Mouse (Mus musculus) neural tube, embryonic 10.5 days (tissue): Measurements from ENCODE around the gene Ethe1.

Experiments used
- DNase-seq: peaks from one replicate; pipeline ENCODE4 v3.0.0-alpha.2; 2017; ENCODE audit warnings: low spot score; ENCODE audit errors: extremely low spot score

Ethe1 gene

GRCm38 (mm10) chr7:24587330-24588105 lies at the start of gene Ethe1, which contains the start of gene Zfp575:
TSS of gene Ethe1 (plus strand) at chr7:24587543.
TSS of gene Zfp575 (minus strand) at chr7:24587641.
- peak; percentile 75 for DNase-seq

DNA sequence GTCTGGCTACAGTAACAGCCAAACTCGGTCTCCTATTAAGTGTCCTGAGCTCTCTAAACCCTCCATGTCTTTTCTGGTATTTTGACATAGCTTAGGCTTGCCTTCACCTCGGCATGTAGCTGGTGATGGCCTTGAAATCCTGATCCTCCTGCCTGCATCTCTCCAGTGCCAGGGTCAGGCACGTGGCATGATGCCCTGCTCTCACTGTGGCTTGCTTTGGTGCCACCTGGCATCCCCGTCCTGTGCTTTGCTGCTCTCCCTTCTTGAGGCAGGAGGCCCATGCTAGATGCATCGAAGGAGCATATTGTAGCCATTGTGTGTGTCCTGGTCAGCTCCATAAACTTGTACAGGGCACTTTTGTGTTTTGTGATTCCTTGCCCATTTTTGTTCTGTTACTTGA lies 49.8 kb upstream of the Ethe1 start:
- no peak for DNase-seq

- DNase-seq: no peak
Observed at GRCm38 (mm10) chr7:24538154-24538553, 49.2 kb upstream of the Ethe1 start.

DNA sequence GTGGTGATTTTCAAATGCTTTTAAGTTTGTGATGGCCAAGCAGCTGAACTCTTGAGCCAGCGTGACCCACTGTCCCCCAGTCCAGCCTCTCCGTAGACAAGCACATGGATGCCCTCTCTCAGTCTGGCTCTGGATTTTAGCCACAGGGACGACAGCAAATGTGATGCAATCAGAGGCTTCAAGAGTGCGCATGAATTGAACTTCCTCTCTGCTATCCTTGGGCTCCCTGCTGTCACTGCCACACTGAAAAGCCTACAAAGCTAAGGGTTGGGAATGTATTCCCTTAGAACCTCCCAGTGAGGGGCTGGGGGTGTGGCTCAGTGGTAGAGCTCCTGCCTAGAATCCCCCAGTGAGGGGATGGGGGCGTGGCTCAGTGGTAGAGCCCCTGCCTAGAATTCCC lies 48.6 kb upstream of the Ethe1 start:
- DNase-seq: no peak

DNA sequence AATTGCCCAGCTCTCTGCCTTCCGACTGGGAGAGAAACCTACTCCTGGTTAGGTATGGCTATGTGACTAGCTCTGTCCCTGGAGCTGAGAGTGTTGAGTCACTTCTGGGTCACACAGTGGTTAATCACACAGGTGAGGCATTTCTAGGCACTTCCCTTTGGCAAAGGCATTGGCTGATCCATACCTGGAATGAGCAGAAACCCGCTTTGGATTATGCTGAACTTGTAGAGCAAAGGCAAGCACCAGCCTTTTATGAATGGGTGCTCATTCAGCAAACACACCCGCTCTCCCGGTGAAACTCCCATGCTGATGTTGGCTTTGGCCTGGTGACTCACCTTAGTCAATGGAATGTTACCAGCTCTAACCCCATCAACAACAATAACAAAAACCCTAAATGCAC lies 47.7 kb upstream of the Ethe1 start:
- DNase-seq: no peak

DNA sequence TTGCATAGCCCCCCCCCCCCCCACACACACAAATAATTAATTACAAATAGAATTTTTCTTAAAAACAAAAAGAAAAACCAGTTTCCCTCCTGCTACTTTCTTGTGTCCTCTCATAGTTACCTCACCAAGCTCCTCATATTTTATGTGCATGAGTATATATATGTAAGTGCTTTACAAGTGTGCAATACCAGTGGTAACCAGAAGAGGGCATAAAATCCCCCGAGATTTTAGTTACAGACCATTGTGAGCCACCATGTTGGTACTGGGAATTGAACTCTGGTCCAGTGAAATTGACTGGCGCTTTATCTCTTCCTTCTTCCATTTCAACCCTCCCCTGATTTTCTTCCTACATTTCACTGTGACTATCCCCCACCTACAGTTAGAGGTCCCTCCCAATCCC lies 42.8 kb upstream of the Ethe1 start:
- no peak for DNase-seq

GRCm38 (mm10) chr7:24546068-24546614 lies 41.2 kb upstream of the Ethe1 start, which contains the start of the genes Pinlyp and Xrcc1:
TSS of gene Pinlyp (minus strand) at chr7:24546118.
TSS of gene Xrcc1 (plus strand) at chr7:24546289.
- peak; percentile 21 for DNase-seq

DNA sequence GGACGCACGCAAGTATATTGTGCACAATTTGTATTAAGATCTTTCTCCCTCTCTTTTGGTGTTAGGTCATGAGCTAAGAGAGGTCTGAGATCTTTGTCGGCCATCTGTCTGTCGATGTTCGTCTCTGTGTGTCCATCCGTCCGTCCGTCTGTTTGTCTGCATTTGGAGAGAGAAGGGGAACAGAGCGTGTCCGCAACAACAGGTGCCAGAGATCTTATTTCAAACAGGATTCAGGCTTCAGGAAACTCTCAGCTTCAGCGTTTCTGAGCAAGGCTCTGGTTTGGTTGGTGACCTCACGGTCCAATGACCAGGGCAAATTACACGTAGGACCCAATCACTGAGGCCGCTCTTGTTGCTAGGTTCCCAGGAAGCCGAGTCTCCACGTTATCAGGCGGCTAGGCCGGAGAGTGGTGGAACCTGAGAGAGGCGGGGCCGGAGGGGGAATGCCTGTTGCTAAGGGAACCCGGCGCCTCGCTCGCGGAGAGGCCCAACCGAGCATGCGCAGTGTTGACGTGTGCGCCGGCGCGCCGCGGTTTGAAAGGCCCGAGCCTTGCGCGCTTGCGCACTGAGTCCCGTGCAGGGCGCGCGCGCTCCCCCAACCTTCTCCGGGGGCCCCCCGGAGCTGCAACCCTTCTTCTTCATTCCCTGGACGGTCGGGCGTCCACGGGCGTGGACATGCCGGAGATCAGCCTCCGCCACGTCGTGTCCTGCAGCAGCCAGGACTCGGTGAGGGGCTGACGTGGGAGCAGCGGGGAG lies 40.5 kb upstream of the Ethe1 start:
- DNase-seq: peak; percentile 99

- DNase-seq: no peak
Observed at GRCm38 (mm10) chr7:24547534-24548036, 39.8 kb upstream of the Ethe1 start.

DNA sequence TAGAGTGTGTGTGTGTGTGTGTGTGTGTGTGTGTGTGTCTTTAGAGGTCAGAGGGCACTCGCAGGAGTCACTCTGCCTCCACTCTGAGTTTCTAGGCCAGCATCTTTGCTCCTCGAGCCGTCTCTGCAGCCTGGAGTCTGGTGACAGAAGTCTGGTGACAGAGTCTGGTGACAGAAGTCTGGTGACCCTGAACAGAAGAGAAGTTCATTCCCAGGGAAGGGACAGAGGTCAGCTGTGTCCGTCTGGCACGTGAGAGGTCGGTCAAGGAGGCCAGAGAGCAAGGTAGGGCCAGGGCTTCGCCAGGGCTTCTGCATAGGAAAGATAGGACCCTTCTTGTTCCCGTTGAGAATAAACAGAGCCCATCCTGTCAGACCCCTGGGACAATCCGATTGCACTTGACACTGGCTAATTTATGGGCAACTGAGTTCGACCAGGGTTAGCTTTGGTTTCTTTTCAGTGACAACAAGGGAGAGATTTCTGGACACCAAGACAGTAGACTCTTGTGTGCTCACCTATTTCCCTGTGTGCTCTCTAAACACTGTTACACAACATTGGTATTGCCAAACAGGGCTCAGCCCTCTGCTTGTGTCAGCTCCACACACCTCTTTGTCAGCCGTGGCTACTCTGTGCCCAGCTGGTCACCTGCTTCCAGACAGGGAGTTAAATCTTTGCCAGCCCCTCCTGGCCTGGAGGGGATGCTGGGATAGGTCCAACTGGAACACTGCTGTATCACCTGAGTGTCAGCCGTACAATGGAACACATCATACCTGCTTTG lies 35.2 kb upstream of the Ethe1 start:
- no peak for DNase-seq

- DNase-seq: no peak
Observed at GRCm38 (mm10) chr7:24555786-24556185, 31.6 kb upstream of the Ethe1 start.

GRCm38 (mm10) chr7:24561450-24561849 lies 25.9 kb upstream of the Ethe1 start:
- DNase-seq: no peak

- DNase-seq: no peak
Observed at GRCm38 (mm10) chr7:24563191-24563836, 24.0 kb upstream of the Ethe1 start.

- DNase-seq: no peak
Observed at GRCm38 (mm10) chr7:24563837-24564206, 23.5 kb upstream of the Ethe1 start.

DNA sequence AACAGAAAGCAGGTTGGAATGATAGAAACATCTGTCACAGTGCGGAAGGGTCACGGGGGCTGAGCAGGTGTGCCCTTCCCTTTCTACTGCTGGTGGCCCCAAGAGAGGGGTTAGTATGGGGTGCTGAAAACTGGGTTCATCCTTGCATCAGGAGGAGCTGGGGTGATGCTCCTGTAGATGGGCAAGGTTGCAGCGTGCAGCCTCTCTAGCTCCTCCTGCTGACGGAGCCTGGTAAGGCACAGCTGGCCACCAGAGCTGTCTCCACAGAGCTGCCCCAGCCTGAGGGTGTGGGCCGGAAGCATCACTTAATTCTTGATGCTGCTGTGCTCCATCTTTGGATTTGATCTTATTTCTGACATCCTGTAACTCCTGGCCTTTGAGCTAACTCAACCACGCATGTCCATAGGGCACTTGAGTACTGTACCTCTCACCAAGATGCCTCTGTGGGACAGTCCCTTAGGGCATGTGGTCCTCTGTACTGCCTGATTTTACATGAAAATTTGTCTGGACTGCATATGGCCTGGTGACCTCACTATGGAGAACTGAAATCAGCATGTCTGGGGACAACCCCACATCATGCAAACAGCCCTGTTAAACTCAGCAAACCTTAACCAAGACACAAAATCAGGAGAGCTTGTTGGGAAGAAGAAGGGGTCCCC lies 22.6 kb upstream of the Ethe1 start:
- DNase-seq: peak; percentile 71

DNA sequence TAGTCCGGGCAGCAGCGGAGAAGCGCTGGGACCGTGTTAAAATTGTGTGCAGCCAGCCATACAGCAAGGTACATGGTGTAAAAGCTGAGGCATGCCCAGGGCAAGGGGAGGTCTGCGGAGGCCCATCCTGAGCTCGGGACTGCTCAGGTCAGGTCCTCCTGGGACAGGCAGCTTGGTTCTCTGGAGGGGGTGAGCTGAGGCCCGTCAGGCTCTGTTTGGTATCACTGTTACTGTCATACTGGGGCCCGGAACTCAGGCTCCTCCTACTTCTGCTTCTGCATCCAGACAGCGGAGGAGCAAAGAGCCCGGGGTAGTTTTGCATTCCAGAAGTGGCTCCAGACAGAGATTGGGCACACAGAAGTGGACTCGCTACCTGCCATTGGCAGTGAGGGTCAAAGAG lies 21.7 kb upstream of the Ethe1 start:
- no peak for DNase-seq

DNA sequence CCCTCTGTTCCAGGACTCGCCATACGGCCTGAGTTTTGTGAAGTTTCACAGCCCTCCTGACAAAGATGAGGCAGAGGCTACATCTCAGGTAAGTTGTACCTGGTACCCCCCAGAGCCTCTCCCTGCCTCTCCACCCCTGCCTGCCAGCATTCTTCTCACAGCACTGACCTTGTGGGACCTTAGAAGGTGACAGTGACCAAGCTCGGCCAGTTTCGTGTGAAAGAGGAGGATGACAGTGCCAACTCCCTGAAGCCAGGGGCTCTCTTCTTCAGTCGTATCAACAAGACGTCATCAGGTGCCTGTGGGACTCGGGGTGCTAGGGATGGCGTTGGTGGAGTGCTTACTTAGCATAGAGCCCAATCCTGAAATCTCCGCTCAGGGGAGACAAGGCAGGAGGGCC lies 21.1 kb upstream of the Ethe1 start:
- no peak for DNase-seq

- DNase-seq: no peak
Observed at GRCm38 (mm10) chr7:24568512-24568911, 18.8 kb upstream of the Ethe1 start.

DNA sequence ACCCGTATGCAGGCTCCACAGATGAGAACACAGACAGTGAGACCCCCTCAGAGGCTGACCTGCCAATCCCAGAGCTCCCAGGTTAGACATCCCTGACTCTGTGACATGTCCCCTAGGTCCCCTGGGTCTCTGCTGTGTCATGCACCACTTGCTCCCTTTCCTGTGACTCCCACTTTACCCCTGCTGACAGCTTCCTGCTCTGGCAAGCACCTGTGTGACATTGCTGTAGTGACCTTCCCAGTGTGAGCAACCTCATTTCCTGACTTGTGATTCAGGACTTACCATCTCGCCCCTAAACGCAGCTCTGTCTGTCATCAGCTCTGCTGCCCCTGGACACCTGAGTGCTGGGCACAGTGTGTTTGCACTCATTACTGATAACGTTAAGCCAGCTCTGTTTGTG lies 16.3 kb upstream of the Ethe1 start:
- no peak for DNase-seq

DNA sequence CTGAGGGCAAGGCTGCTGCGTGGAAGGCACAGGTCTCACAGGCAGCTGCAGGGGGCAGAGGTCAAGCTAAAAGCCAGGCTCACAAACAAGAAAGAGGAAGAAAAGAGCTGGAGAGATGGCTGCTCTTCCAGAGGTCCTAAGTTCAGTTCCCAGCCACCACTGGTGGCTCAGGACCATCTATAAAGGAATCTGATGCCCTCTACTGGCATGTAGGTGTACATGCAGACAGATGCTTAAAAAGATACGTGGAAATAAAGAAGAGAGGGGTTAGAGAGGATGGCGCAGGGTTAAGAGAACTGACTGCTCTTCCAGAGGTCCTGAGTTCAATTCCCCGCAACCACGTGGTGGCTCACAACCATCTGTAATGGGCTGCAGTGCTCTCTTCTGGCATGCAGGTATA lies 14.9 kb upstream of the Ethe1 start:
- DNase-seq: no peak
